Mouse (Mus musculus): ENCODE results near the gene Peli1.
"Not testable (repeated sequence)": the region's sequence is repeated elsewhere in the genome, so short reads cannot be mapped to it uniquely, and the experiment has no call there.

The Peli1 gene

GRCm38 (mm10) chr11:21141242-21141641 is 50.2 kb downstream of the Peli1 start:
- no peak for DNase-seq (ENCODE audit: low read depth in 2 of 2, low spot score in 2 of 2)

GRCm38 (mm10) chr11:21141755-21142154 is 50.7 kb downstream of the Peli1 start:
- no peak for DNase-seq (ENCODE audit: low read depth in 2 of 2, low spot score in 2 of 2)

- DNase-seq (ENCODE audit: low read depth in 2 of 2, low spot score in 2 of 2), result no peak
Observed at GRCm38 (mm10) chr11:21149476-21149875, 58.4 kb downstream of the Peli1 start.

DNA sequence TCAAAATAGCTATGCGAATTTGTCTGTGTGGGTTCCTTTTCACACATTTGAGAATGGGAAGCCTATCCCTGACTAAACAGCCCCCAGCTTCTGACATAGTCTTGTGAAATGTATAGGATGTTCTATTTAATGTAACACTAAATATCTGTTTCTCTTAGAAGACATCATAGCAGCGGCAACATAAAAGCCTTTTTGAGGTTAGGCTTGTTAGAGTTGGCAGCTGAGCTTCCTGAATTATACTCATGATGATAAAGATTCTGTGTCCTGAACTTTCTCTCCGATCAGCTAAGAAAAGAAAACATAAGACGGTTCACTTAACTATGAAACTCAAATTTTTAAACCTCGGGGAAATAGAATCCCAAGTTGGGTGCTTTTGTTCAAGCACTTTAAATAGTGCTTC is 59.2 kb downstream of the Peli1 start:
- DNase-seq (ENCODE audit: low read depth in 2 of 2, low spot score in 2 of 2), result no peak

DNA sequence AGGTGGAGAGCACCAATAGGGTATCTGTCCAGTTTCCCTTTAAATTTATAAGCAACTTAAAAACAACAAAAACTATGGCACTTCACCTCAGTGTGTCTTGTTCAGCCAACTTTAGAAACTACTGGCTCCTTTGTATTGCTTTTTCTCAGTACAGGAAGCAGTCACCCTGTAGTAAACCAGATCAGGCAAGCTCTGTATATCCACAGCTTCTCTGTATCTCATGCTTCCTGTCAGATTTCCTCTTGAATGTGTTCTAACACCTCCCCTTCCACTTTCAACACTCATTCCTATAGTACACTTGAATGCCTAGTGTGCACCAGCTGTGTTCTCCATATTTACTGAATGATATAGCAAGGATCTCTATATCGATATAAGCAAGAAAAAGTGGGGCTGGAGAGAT is 60.6 kb downstream of the Peli1 start:
- DNase-seq (ENCODE audit: low read depth in 2 of 2, low spot score in 2 of 2), result no peak

- no peak for DNase-seq (ENCODE audit: low read depth in 2 of 2, low spot score in 2 of 2)
Observed at GRCm38 (mm10) chr11:21153111-21153510, 62.0 kb downstream of the Peli1 start.

DNA sequence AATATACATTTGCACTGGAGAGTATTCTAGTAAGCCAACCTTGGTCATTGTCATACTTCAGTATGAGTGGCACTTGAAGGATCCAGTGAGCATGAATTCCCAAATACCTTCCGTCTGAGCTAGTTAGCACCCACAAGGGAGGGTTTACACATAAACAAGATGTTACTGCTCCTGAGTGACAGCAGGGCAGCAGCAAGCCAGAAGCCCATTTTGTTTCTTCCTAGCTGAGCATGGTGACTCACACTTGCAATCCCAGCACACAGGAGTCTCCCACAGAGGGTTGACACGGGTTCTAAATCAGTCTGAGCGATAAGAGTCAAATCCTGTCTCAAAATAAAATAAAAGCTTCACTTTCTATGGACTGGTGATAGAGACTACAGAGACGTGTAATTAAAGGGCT is 66.5 kb downstream of the Peli1 start:
- no peak for DNase-seq (ENCODE audit: low read depth in 2 of 2, low spot score in 2 of 2)

- no peak for DNase-seq (ENCODE audit: low read depth in 2 of 2, low spot score in 2 of 2)
Observed at GRCm38 (mm10) chr11:21162093-21162492, 71.0 kb downstream of the Peli1 start.

DNA sequence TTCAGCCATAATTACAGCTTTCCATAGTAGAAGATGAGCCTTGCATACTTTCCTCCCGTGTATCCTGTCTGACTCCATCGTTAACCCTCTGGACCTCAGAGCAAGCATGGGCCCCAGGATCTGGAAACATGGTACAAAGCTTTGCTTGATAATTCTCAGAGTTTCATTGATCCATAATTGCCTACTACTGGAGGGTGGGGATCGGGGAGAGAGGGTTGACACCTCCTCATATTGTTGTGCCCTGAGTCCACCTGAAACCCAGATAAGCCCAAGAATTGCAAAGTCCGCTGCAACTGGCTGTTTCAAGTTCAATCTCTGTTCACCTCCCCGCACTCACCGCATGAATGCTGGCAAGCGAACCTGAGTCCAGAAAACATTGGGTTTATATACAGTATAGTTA is 72.1 kb downstream of the Peli1 start:
- DNase-seq (ENCODE audit: low read depth in 2 of 2, low spot score in 2 of 2), result no peak

- DNase-seq (ENCODE audit: low read depth in 2 of 2, low spot score in 2 of 2), result no peak
Observed at GRCm38 (mm10) chr11:21163673-21164072, 72.6 kb downstream of the Peli1 start.

DNA sequence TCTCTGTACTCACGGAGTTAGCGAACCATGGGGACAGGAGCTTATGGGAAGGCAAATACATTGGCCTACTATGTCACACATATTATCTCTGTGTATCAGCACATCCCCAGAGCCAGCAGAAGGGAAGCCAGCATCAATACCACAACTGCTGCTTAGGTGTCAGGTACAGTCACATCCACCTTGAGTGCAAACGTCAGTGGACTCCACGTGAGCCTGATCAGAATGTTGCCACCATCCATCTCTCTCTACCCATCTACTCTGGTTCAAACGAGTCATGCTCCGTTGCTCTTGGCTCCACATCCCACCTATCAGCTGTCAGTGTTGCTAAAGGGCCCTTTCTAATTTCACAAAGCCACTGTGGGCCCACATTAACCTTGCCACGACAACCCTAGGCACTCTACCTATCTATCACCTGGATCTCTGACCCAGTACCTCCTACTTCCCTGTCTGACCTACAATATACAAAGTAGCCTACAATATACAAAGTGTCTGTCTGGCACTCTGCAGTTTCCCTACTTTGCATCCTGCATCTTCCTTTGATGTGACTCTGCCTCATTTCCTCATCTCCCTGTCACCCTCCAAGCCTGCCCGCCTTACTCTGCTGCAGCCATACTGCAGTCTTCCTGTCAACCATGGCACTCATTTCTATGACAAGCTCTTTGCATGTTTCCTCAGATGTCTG is 73.4 kb downstream of the Peli1 start:
- peak in 1 of 2 experiments; percentile 51 for DNase-seq (ENCODE audit: low read depth in 2 of 2, low spot score in 2 of 2)

DNA sequence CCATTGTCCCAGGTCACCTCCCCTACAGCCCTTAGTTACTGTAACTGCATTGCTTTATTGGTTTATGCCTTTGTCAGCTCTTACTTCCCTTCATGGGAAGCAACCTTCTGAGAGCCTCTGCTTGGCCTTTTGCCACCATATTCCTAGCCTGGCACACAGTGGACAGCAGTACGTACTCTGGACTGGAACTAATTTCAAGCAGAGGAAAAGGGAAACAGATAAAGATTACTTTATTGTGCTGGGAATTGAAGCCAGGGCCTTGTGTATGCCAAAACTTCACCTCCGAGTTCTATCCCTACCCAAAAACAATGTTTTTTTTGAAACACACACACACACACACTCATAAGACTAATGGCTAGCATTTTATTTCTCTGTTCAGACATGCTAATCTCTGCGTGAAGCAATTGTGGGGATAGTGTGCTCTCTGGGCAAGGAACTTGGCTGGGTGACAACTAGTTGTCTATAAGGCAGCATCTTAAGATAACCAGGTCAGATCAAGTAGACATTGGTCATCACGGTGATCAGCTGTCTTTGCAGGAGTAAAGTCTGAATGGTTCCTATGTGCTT is 74.0 kb downstream of the Peli1 start:
- no peak for DNase-seq (ENCODE audit: low read depth in 2 of 2, low spot score in 2 of 2)

DNA sequence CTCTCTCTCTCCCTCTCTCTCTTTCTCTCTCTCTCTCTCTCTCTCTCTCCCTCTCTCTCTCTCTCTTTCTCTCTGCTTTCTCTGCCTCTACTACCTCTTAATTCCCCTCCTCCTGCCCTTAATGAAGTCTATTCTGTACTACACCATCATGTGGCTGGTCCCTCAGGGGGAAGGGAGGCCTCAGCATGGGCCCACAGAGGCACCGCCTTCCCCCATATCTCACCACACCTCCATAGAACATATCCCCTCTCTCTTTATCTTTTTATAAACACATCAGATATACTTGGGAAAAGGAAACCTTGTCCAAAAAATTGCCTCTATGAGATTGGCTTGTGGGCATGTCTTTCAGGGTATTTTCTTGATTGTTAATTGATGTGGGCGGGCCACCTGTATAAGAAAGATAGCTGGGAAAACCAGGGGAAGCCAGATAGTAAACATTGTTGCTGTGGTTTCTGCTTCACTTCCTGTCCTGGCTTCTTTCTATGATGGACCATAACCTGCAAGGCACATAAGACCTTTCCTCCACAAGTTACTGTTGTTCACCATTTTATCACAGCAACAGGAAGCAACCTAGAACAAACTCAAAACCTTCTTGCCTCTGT is 75.5 kb downstream of the Peli1 start:
- DNase-seq (ENCODE audit: low read depth in 2 of 2, low spot score in 2 of 2), result peak in 1 of 2 experiments; percentile 38

GRCm38 (mm10) chr11:21168828-21169607 is 77.9 kb downstream of the Peli1 start:
- no peak for DNase-seq (ENCODE audit: low read depth in 2 of 2, low spot score in 2 of 2)

- not testable (repeated sequence) for DNase-seq (ENCODE audit: low read depth in 2 of 2, low spot score in 2 of 2)
Observed at GRCm38 (mm10) chr11:21169608-21169860, 78.4 kb downstream of the Peli1 start.

GRCm38 (mm10) chr11:21172281-21172680 is 81.2 kb downstream of the Peli1 start:
- peak; percentile 42 to 50 for DNase-seq (ENCODE audit: low read depth in 2 of 2, low spot score in 2 of 2)

- no peak for DNase-seq (ENCODE audit: low read depth in 2 of 2, low spot score in 2 of 2)
Observed at GRCm38 (mm10) chr11:21173926-21174325, 82.8 kb downstream of the Peli1 start.

DNA sequence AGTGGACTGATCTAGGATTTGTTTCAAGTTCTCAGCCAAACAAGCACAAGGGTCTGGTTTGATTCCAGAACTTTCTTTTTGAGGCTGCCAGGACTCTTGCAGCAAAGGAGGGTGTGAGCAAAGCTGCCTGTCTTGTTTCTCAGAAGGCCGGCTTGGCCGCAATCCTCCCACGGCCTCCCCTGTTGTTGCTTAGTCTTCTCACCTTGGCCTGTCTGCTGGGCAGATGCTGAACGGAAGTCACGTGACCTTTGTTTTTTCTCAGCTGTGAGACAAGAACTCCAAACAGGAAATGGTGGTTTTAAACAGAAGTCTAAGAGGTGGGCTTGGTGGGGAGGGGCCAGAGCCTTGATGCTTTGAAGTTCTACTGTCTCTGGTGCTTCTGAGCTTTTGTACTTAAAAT is 83.3 kb downstream of the Peli1 start:
- DNase-seq (ENCODE audit: low read depth in 2 of 2, low spot score in 2 of 2), result peak; percentile 81 to 89

DNA sequence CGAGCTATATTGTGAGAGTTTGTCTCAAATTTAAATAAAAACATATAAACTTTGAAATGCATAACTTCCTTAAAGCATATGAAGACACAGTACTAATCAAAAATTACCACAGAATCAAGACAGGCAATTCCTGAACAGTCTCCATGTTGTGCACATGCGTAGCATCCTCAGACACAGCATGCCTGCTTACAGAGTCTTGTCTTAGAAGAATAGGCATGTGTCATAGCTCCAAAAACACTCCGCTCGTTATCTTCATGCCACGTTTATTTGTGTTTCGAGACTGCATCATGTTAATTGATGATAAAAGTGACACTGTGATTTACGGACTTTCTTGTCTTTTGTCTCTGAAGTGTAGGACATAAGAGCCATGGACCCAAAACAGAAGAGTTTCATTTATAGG is 84.0 kb downstream of the Peli1 start:
- DNase-seq (ENCODE audit: low read depth in 2 of 2, low spot score in 2 of 2), result no peak

GRCm38 (mm10) chr11:21176491-21176890 is 85.4 kb downstream of the Peli1 start:
- DNase-seq (ENCODE audit: low read depth in 2 of 2, low spot score in 2 of 2), result no peak

DNA sequence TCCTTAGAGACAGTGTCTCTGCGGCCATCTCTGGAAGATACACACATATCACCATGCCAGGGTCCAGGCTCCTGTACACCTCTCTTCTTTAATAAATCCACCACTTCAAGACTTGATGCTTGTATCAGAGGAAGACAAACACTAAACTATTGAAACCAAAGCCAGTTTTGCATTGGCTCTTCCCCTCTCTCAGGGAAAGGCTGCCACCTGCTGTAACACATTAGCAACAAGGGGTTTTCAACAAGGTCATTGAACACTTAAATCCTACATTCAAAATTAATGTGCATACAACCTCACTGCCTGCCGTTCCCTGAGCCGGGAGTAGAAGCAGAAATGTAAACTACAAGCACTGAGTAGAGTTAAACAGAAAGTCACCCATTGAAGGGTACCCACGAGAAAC is 87.3 kb downstream of the Peli1 start:
- peak; percentile 47 to 69 for DNase-seq (ENCODE audit: low read depth in 2 of 2, low spot score in 2 of 2)

DNA sequence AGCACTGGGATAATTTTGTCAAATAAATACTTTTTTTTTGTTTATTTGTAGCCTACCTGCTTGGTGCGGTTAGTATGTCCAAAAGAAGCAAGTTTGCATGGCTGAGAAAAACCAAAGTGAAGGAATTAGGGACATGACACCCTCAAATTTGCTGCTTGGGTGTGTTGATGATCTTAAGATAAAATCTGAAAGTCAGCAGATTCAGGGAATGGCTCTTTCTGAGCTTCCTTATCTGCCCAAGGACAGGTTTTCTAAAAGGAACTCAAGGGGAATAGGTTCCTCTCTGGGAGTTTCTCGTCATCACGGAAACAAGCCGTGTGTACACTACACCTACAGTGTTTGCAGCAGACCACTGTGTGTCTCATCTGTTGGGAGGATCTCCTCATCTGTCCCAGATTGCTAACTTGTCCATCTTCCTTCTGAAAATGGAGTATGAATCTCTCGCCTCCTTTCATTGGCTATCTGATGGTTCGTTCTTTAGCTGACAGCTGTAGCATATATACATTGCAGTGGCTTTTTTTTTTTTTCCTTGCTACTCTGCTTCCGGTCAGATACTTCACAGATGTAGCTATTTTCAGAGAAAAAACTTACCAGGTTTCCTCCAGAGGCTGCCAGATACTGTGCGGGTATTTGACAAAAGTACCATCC is 88.0 kb downstream of the Peli1 start:
- DNase-seq (ENCODE audit: low read depth in 2 of 2, low spot score in 2 of 2), result no peak

Measured in CD8-positive naive resting alpha-beta T cell, adult 2 months (primary cell).